Mouse (Mus musculus): Measurements from ENCODE around the gene Cmklr1. TPM values are rescaled to one million over a fixed set of nuclear protein-coding genes. Genes with fewer than 3 reads are reported as not detected.
"Not testable (repeated sequence)": the region's sequence is repeated elsewhere in the genome, so short reads cannot be mapped to it uniquely, and the experiment has no call there.

Cmklr1 gene
- polyA plus RNA-seq, 1 experiment from 2014 or later = 2.2 TPM

- not testable (repeated sequence) for H3K4me1 ChIP-seq (ENCODE audit: control insufficient read depth in 2 of 2, insufficient read depth in 2 of 2, low read length in 2 of 2); H3K9me3 ChIP-seq (ENCODE audit: control insufficient read depth, low read length); H3K36me3 ChIP-seq (ENCODE audit: control insufficient read depth, insufficient read depth, low read length); H3K27me3 ChIP-seq (ENCODE audit: control insufficient read depth, insufficient read depth, low read length); H3K27ac ChIP-seq (replicated peaks in 1 of 2; ENCODE audit: control insufficient read depth in 1 of 2, insufficient read depth in 1 of 2, low read depth in 2 of 2, low read length in 2 of 2); H3K4me2 ChIP-seq (ENCODE audit: low read length); H3K4me3 ChIP-seq (ENCODE audit: control insufficient read depth in 1 of 2, insufficient read depth in 1 of 2, low read depth in 1 of 2, low read length in 2 of 2); H3K9ac ChIP-seq (ENCODE audit: low read length); ATAC-seq (ENCODE audit: insufficient number of reproducible peaks, insufficient read depth, low FRiP score, low read depth)
- WGBS = 57% methylated on average over 5 of the region's 5 CpGs
Measured at GRCm38 (mm10) chr5:113586458-113586849, 63.8 kb downstream of the Cmklr1 start.

- H3K27ac ChIP-seq (replicated peaks in 1 of 2; ENCODE audit: control insufficient read depth in 1 of 2, insufficient read depth in 1 of 2, low read depth in 2 of 2, low read length in 2 of 2); H3K9me3 ChIP-seq (ENCODE audit: control insufficient read depth, low read length); H3K9ac ChIP-seq (ENCODE audit: low read length); H3K4me3 ChIP-seq (ENCODE audit: control insufficient read depth in 1 of 2, insufficient read depth in 1 of 2, low read depth in 1 of 2, low read length in 2 of 2); ATAC-seq (ENCODE audit: insufficient number of reproducible peaks, insufficient read depth, low FRiP score, low read depth); H3K4me1 ChIP-seq (ENCODE audit: control insufficient read depth in 2 of 2, insufficient read depth in 2 of 2, low read length in 2 of 2); H3K4me2 ChIP-seq (ENCODE audit: low read length); H3K27me3 ChIP-seq (ENCODE audit: control insufficient read depth, insufficient read depth, low read length); H3K36me3 ChIP-seq (ENCODE audit: control insufficient read depth, insufficient read depth, low read length): not testable (repeated sequence)
- WGBS = 79% methylated on average over 17 of the region's 17 CpGs
Measured at GRCm38 (mm10) chr5:113585619-113586457, 64.4 kb downstream of the Cmklr1 start.

DNA sequence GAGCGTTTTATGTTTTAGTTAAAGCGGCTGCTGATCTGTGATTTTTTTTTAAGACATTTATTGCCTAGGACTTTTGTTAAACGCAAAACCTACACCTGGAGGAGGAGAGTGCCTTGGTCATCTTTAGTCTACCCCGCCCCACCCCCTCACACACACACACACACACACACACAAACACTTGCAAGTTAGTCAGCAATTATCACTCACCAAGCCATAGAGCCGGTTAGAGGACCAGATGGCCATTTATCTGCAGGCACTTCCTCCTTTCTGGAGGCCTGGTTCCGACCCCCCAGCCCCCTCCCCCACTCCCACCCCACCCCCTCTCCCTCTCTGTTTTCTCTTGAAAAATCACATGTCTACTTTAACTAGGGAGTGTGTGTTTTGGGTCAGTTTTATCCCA lies 65.8 kb downstream of the Cmklr1 start:
- H3K36me3 ChIP-seq (ENCODE audit: control insufficient read depth, insufficient read depth, low read length) = no peaks in the 10 kb centered on the region
- no peaks in the 10 kb centered on the region for H3K27me3 ChIP-seq (ENCODE audit: control insufficient read depth, insufficient read depth, low read length)
- whole genome bisulfite sequencing = 31% methylated on average over 6 of the region's 6 CpGs
- H3K27ac ChIP-seq (replicated peaks in 1 of 2; ENCODE audit: control insufficient read depth in 1 of 2, insufficient read depth in 1 of 2, low read depth in 2 of 2, low read length in 2 of 2) = no peak overlapping the region
- no peak overlapping the region for H3K4me3 ChIP-seq (ENCODE audit: control insufficient read depth in 1 of 2, insufficient read depth in 1 of 2, low read depth in 1 of 2, low read length in 2 of 2)
- no peak overlapping the region for H3K4me2 ChIP-seq (ENCODE audit: low read length)
- no peaks in the 10 kb centered on the region; a peak in 1 of 4 replicates for H3K4me1 ChIP-seq (ENCODE audit: control insufficient read depth in 2 of 2, insufficient read depth in 2 of 2, low read length in 2 of 2)
- no peak for ATAC-seq (ENCODE audit: insufficient number of reproducible peaks, insufficient read depth, low FRiP score, low read depth)
- H3K9ac ChIP-seq (ENCODE audit: low read length) = no peak overlapping the region
- no peaks in the 10 kb centered on the region for H3K9me3 ChIP-seq (ENCODE audit: control insufficient read depth, low read length)

- no peaks in the 10 kb centered on the region for H3K36me3 ChIP-seq (ENCODE audit: control insufficient read depth, insufficient read depth, low read length)
- H3K4me2 ChIP-seq (ENCODE audit: low read length) = no peak overlapping the region
- 57% methylated on average over 5 of the region's 5 CpGs for WGBS
- H3K9me3 ChIP-seq (ENCODE audit: control insufficient read depth, low read length) = no peaks in the 10 kb centered on the region
- no peak overlapping the region for H3K4me3 ChIP-seq (ENCODE audit: control insufficient read depth in 1 of 2, insufficient read depth in 1 of 2, low read depth in 1 of 2, low read length in 2 of 2)
- H3K27me3 ChIP-seq (ENCODE audit: control insufficient read depth, insufficient read depth, low read length) = no peaks in the 10 kb centered on the region
- ATAC-seq (ENCODE audit: insufficient number of reproducible peaks, insufficient read depth, low FRiP score, low read depth) = no peak
- no peak overlapping the region for H3K9ac ChIP-seq (ENCODE audit: low read length)
- H3K27ac ChIP-seq (replicated peaks in 1 of 2; ENCODE audit: control insufficient read depth in 1 of 2, insufficient read depth in 1 of 2, low read depth in 2 of 2, low read length in 2 of 2) = no peak overlapping the region
- H3K4me1 ChIP-seq (ENCODE audit: control insufficient read depth in 2 of 2, insufficient read depth in 2 of 2, low read length in 2 of 2) = no peaks in the 10 kb centered on the region; a peak in 1 of 4 replicates
Measured at GRCm38 (mm10) chr5:113583424-113584162, 66.6 kb downstream of the Cmklr1 start.

DNA sequence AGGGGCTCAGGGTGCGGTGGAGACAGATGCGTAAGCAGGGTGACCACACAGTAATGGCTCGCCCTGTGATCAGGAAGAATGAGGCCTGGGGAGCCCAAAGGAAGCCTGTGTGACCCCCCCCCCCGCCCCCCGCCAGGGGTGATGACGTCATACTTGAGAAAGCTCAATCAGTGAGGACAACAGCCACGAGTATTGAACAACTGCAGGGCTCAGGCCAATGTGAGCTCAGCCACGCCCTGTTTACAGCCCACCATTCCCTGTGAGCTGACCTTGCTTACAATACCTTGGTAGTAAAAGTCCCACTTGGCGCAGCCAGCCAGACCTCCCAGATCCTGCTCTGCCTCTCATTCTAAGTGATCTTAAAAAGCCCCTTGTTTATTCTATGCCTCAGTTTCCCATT lies 69.4 kb downstream of the Cmklr1 start:
- Histone ChIP-seq H3K4me1 (ENCODE audit: control insufficient read depth in 2 of 2, insufficient read depth in 2 of 2, low read length in 2 of 2) (no peaks in the 10 kb centered on the region; a peak in 1 of 4 replicates), H3K27ac (replicated peaks in 1 of 2; ENCODE audit: control insufficient read depth in 1 of 2, insufficient read depth in 1 of 2, low read depth in 2 of 2, low read length in 2 of 2) (no peak overlapping the region), H3K36me3 (ENCODE audit: control insufficient read depth, insufficient read depth, low read length) (no peaks in the 10 kb centered on the region), H3K9ac (ENCODE audit: low read length) (no peak overlapping the region), H3K4me3 (ENCODE audit: control insufficient read depth in 1 of 2, insufficient read depth in 1 of 2, low read depth in 1 of 2, low read length in 2 of 2) (no peak overlapping the region), H3K9me3 (ENCODE audit: control insufficient read depth, low read length) (no peaks in the 10 kb centered on the region), H3K27me3 (ENCODE audit: control insufficient read depth, insufficient read depth, low read length) (no peaks in the 10 kb centered on the region), H3K4me2 (ENCODE audit: low read length) (no peak overlapping the region)
- no peak for ATAC-seq (ENCODE audit: insufficient number of reproducible peaks, insufficient read depth, low FRiP score, low read depth)
- WGBS = 62% methylated on average over 9 of the region's 9 CpGs

DNA sequence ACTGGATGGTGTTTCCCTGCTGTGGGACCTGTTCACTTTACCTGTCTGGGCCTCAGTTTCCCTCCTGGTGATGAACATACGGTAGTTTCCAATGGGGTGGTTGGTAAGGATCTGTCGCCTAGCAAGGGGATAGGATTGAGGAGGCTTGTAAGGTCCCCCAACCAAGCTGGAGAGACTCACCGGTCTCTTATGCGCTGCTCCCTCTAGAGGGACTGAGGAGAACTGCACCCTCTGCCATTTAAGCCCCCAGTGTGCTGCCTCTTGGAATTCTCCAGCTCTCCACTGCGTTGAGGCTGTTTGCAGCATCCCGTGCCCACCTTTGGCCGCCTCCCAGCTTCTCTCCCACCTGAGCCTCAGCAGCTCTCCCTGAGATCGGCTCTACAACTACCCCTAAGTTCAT lies 70.0 kb downstream of the Cmklr1 start:
- H3K27ac ChIP-seq (replicated peaks in 1 of 2; ENCODE audit: control insufficient read depth in 1 of 2, insufficient read depth in 1 of 2, low read depth in 2 of 2, low read length in 2 of 2) = no peak overlapping the region
- H3K9ac ChIP-seq (ENCODE audit: low read length) = no peak overlapping the region
- H3K4me1 ChIP-seq (ENCODE audit: control insufficient read depth in 2 of 2, insufficient read depth in 2 of 2, low read length in 2 of 2) = no peaks in the 10 kb centered on the region; a peak in 1 of 4 replicates
- no peaks in the 10 kb centered on the region for H3K9me3 ChIP-seq (ENCODE audit: control insufficient read depth, low read length)
- H3K4me2 ChIP-seq (ENCODE audit: low read length) = no peak overlapping the region
- H3K27me3 ChIP-seq (ENCODE audit: control insufficient read depth, insufficient read depth, low read length) = no peaks in the 10 kb centered on the region
- WGBS = 54% methylated on average over 8 of the region's 8 CpGs
- H3K4me3 ChIP-seq (ENCODE audit: control insufficient read depth in 1 of 2, insufficient read depth in 1 of 2, low read depth in 1 of 2, low read length in 2 of 2) = no peak overlapping the region
- ATAC-seq (ENCODE audit: insufficient number of reproducible peaks, insufficient read depth, low FRiP score, low read depth) = no peak
- no peaks in the 10 kb centered on the region for H3K36me3 ChIP-seq (ENCODE audit: control insufficient read depth, insufficient read depth, low read length)

- Histone ChIP-seq H3K36me3 (ENCODE audit: control insufficient read depth, insufficient read depth, low read length) (0 out of 2 replicates have a peak, but pooled peaks cover 4% of the 10 kb centered on the region), H3K4me3 (ENCODE audit: control insufficient read depth in 1 of 2, insufficient read depth in 1 of 2, low read depth in 1 of 2, low read length in 2 of 2) (no peak overlapping the region), H3K9me3 (ENCODE audit: control insufficient read depth, low read length) (no peaks in the 10 kb centered on the region), H3K27ac (replicated peaks in 1 of 2; ENCODE audit: control insufficient read depth in 1 of 2, insufficient read depth in 1 of 2, low read depth in 2 of 2, low read length in 2 of 2) (no peak overlapping the region), H3K4me1 (ENCODE audit: control insufficient read depth in 2 of 2, insufficient read depth in 2 of 2, low read length in 2 of 2) (no peaks in the 10 kb centered on the region; a peak in 1 of 4 replicates), H3K9ac (ENCODE audit: low read length) (no peak overlapping the region), H3K27me3 (ENCODE audit: control insufficient read depth, insufficient read depth, low read length) (no peaks in the 10 kb centered on the region), H3K4me2 (ENCODE audit: low read length) (no peak overlapping the region)
- no peak for ATAC-seq (ENCODE audit: insufficient number of reproducible peaks, insufficient read depth, low FRiP score, low read depth)
- 84% methylated on average over 4 of the region's 4 CpGs for WGBS
Measured at GRCm38 (mm10) chr5:113579128-113579527, 71.1 kb downstream of the Cmklr1 start.

Data from heart, embryonic 14.5 days (tissue).